Mouse (Mus musculus): Measurements from ENCODE around the gene Lrmp. TPM values are rescaled to one million over a fixed set of nuclear protein-coding genes. Genes with fewer than 3 reads are reported as not detected.
"Not testable (repeated sequence)": the region's sequence is repeated elsewhere in the genome, so short reads cannot be mapped to it uniquely, and the experiment has no call there.

Lrmp gene
- polyA plus RNA-seq, 1 experiment from 2014 or later: 0.39 TPM

DNA sequence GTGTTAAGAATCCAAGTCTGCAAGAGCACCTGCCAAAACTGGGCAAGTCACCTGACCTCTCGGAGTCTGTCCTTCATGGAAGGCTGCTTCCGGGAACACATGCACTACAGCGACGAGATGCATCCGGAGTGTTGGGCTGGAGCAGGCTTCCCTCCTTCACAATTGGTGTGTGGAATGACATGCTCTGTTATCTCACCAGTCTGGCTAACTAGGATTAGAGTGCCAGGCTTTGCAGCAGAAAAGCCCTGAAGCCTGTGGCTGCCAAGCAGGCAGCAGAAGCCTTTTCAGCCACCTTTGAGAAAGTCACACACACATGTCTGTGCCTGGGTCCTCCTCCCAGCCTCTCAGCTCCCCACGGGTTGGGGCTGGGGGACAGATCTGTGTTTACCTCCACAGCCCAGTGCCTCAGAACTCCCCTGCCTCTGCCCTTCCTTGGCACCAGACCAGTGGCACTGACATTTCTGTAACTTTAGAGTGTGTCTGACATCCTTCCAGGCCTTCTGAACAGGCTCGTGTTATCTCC, 10.2 kb downstream of the Lrmp start:
- Histone ChIP-seq H3K9ac (no peak overlapping the region), H3K4me2 (no peak overlapping the region), H3K9me3 (replicated peaks) (no peaks in the 10 kb centered on the region), H3K27ac (no peak overlapping the region), H3K27me3 (no peaks in the 10 kb centered on the region), H3K4me1 (no peaks in the 10 kb centered on the region), H3K36me3 (ENCODE audit: poor library complexity, severe bottlenecking) (no peaks in the 10 kb centered on the region), H3K4me3 (no peak overlapping the region)
- ATAC-seq: no peak
- WGBS: 75% methylated on average over 7 of the region's 7 CpGs

DNA sequence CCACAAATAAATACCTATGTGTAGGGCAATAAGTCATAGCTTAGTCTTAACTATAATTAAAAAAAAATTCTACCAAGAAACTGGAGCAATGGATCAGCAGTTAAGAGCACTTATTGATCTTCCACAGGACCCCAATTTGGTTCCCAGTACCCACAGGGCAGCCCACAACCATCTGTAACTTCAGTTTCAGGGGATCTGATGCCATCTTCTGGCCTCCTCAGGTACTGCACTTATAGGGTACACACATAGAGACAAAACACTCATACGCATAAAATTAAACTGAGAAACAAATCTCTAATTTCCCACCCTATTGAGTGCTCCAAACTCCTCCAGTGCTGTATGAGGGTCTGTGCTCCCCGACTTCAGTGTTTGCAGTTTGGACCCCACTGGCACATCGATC, 12.2 kb downstream of the Lrmp start:
- Histone ChIP-seq H3K9ac (no peak overlapping the region), H3K4me1 (no peaks in the 10 kb centered on the region), H3K4me2 (no peak overlapping the region), H3K36me3 (ENCODE audit: poor library complexity, severe bottlenecking) (no peaks in the 10 kb centered on the region), H3K27ac (no peak overlapping the region), H3K9me3 (replicated peaks) (no peaks in the 10 kb centered on the region), H3K4me3 (no peak overlapping the region), H3K27me3 (no peaks in the 10 kb centered on the region)
- ATAC-seq: no peak
- 96% methylated on average over 3 of the region's 3 CpGs for WGBS

DNA sequence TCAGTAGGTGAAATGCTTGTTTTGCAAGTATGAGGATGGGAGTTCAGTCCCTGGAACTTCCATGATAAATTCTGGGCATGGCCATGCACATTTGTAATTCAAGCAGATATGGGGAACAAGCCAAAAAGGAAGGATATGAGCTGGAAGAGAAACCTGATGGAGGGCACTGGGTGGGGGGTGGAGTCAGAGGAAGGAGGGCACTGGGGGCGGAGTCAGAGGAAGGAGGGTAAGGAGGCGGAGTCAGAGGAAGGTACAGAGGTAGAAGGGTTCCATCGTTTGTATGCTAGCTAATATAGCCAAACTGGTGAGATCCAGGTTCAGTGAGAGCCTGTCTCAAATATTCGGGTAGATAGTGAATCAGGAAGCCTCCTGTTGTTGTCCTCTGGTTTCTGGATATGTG, 14.1 kb downstream of the Lrmp start:
- Histone ChIP-seq H3K9ac (no peak overlapping the region), H3K4me1 (no peaks in the 10 kb centered on the region), H3K27me3 (no peaks in the 10 kb centered on the region), H3K27ac (no peak overlapping the region), H3K4me2 (no peak overlapping the region), H3K9me3 (replicated peaks) (no peaks in the 10 kb centered on the region), H3K36me3 (ENCODE audit: poor library complexity, severe bottlenecking) (no peaks in the 10 kb centered on the region), H3K4me3 (no peak overlapping the region)
- 87% methylated on average over 4 of the region's 4 CpGs for WGBS
- no peak for ATAC-seq

DNA sequence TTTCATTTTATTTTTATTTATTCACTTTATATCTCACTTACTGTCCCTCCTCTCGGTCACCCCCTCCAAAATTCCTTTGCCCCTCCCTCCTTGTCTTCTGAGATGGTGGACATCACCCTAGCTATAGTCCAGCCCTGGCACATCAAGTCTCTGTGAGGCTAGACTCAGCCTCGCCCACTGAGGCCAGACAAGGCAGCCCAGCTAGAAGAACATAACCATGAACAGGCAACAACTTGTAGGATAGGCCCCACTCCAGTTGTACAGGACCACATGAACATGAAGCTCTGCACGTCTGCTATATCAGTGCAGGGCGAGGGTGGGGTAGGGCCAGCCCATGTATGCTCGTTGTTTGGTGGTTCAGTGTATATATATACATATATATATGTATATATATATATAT, 16.5 kb downstream of the Lrmp start:
- no peak for ATAC-seq
- no peaks in the 10 kb centered on the region for H3K36me3 ChIP-seq (ENCODE audit: poor library complexity, severe bottlenecking)
- 85% methylated on average over 5 of the region's 5 CpGs for WGBS
- no peaks in the 10 kb centered on the region for H3K9me3 ChIP-seq (replicated peaks)
- no peak overlapping the region for H3K4me2 ChIP-seq
- no peaks in the 10 kb centered on the region for H3K4me1 ChIP-seq
- H3K27me3 ChIP-seq: no peaks in the 10 kb centered on the region
- no peak overlapping the region for H3K4me3 ChIP-seq
- no peak overlapping the region for H3K27ac ChIP-seq
- no peak overlapping the region for H3K9ac ChIP-seq

DNA sequence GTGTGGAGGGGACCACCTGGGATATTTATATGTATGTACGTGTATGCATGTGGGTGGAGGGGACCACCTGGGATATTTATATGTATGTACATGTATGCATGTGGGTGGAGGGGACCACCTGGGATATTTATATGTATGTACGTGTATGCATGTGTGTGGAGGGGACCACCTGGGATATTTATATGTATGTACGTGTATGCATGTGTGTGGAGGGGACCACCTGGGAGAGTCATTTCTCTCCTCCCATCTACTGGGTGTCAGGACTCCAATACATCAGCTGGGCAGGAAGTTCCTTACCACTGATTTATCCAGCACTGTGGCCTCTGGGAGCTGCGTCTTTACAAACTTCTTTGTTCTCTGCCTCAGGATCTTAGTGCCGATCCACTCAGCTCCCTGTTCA, 17.5 kb downstream of the Lrmp start:
- H3K4me3 ChIP-seq; H3K4me1 ChIP-seq; H3K9me3 ChIP-seq (replicated peaks); H3K4me2 ChIP-seq; H3K36me3 ChIP-seq (ENCODE audit: poor library complexity, severe bottlenecking); ATAC-seq; H3K27me3 ChIP-seq; H3K27ac ChIP-seq; H3K9ac ChIP-seq: not testable (repeated sequence)
- WGBS: 82% methylated on average over 5 of the region's 5 CpGs

DNA sequence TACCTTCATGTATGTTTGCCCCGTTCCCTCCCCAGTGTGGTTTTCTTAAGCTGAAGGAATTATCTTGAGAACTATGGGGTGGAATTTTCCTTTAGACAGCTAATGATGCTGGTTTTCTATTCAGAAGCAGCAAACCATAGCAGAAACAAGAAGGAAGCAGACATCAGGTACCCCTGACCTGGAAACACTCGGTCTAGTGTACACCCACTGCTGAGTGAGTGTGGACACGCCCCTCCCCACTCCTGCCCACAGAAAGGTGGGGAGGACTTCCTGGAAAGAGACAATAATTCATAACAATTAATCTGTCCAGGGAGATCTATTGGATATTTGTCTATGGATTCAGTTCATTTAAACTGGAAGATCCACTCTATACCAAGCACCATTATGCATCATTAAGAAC, 19.8 kb downstream of the Lrmp start:
- Histone ChIP-seq H3K4me2 (no peak overlapping the region), H3K4me3 (no peak overlapping the region), H3K9ac (no peak overlapping the region), H3K4me1 (no peaks in the 10 kb centered on the region), H3K36me3 (ENCODE audit: poor library complexity, severe bottlenecking) (no peaks in the 10 kb centered on the region), H3K27ac (no peak overlapping the region), H3K27me3 (no peaks in the 10 kb centered on the region), H3K9me3 (replicated peaks) (no peaks in the 10 kb centered on the region)
- 80% methylated on average over 3 of the region's 3 CpGs for WGBS
- ATAC-seq: no peak

- Histone ChIP-seq H3K36me3 (ENCODE audit: poor library complexity, severe bottlenecking) (no peaks in the 10 kb centered on the region), H3K27ac (no peak overlapping the region), H3K27me3 (no peaks in the 10 kb centered on the region), H3K4me3 (no peak overlapping the region), H3K4me2 (no peak overlapping the region), H3K4me1 (no peaks in the 10 kb centered on the region), H3K9me3 (replicated peaks) (no peaks in the 10 kb centered on the region), H3K9ac (no peak overlapping the region)
- 83% methylated on average over 9 of the region's 9 CpGs for WGBS
- no peak for ATAC-seq
Observed at GRCm38 (mm10) chr6:145135804-145136203, 20.4 kb downstream of the Lrmp start.

GRCm38 (mm10) chr6:145136831-145137230, 21.4 kb downstream of the Lrmp start:
- no peaks in the 10 kb centered on the region for H3K27me3 ChIP-seq
- H3K4me3 ChIP-seq: no peak overlapping the region
- H3K9me3 ChIP-seq (replicated peaks): no peaks in the 10 kb centered on the region
- no peak overlapping the region for H3K4me2 ChIP-seq
- no peaks in the 10 kb centered on the region for H3K4me1 ChIP-seq
- H3K27ac ChIP-seq: no peak overlapping the region
- H3K36me3 ChIP-seq (ENCODE audit: poor library complexity, severe bottlenecking): no peaks in the 10 kb centered on the region
- WGBS: 88% methylated on average over 5 of the region's 5 CpGs
- ATAC-seq: no peak
- no peak overlapping the region for H3K9ac ChIP-seq

GRCm38 (mm10) chr6:145139236-145139635, 23.8 kb downstream of the Lrmp start:
- ATAC-seq: no peak
- Histone ChIP-seq H3K4me3 (no peak overlapping the region), H3K27ac (no peak overlapping the region), H3K4me2 (no peak overlapping the region), H3K27me3 (no peaks in the 10 kb centered on the region), H3K4me1 (no peaks in the 10 kb centered on the region), H3K9ac (no peak overlapping the region), H3K36me3 (ENCODE audit: poor library complexity, severe bottlenecking) (no peaks in the 10 kb centered on the region), H3K9me3 (replicated peaks) (no peaks in the 10 kb centered on the region)
- 90% methylated on average over 13 of the region's 13 CpGs for WGBS

DNA sequence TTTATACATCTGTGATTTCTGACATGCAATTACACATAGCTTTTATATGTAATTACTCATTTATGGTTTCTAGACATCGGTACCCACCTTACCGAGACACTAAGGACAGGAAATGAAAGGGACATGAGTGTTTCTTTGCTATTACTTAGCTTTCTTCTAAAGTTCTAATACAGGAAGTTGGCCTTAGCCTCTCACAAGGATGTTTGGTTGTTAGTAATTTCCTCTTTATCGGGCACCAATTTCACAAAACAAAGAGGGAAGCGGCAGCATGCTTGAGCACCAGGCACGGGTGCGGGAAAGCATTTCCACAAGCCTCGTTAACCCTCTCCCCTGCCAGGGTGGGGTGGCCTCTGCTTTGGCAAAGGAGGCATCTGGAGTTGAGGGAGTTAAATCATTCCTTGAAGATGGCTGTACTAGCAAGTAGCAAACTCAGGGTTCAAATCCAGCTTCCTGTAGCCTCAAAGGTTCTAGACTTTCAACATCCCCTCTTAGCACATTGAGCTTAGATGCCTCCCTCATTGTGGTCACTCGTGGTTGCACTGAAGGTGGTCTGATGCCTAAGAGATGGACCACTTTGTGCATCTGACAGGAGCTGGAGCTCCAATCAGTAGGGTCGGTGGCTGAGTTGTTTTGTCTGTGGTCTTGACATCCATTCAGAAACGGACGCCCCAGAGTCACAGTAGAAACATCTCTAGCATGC, 24.5 kb downstream of the Lrmp start:
- no peak overlapping the region for H3K9ac ChIP-seq
- H3K4me2 ChIP-seq: no peak overlapping the region
- no peaks in the 10 kb centered on the region for H3K36me3 ChIP-seq (ENCODE audit: poor library complexity, severe bottlenecking)
- H3K4me3 ChIP-seq: no peak overlapping the region
- H3K27me3 ChIP-seq: no peaks in the 10 kb centered on the region
- no peaks in the 10 kb centered on the region for H3K4me1 ChIP-seq
- no peaks in the 10 kb centered on the region for H3K9me3 ChIP-seq (replicated peaks)
- 66% methylated on average over 11 of the region's 11 CpGs for WGBS
- H3K27ac ChIP-seq: no peak overlapping the region
- no peak for ATAC-seq

GRCm38 (mm10) chr6:145140706-145141105, 25.3 kb downstream of the Lrmp start:
- WGBS: 69% methylated on average over 11 of the region's 11 CpGs

GRCm38 (mm10) chr6:145141827-145142226, 26.4 kb downstream of the Lrmp start:
- no peaks in the 10 kb centered on the region for H3K36me3 ChIP-seq (ENCODE audit: poor library complexity, severe bottlenecking)
- no peak overlapping the region for H3K27ac ChIP-seq
- H3K9me3 ChIP-seq (replicated peaks): no peaks in the 10 kb centered on the region
- ATAC-seq: no peak
- no peak overlapping the region for H3K9ac ChIP-seq
- no peaks in the 10 kb centered on the region for H3K4me1 ChIP-seq
- H3K27me3 ChIP-seq: no peaks in the 10 kb centered on the region
- 93% methylated on average over 12 of the region's 12 CpGs for WGBS
- no peak overlapping the region for H3K4me3 ChIP-seq
- H3K4me2 ChIP-seq: no peak overlapping the region

More at GRCm38 (mm10) chr6:145140706-145141105, 25.3 kb downstream of the Lrmp start:
- Histone ChIP-seq H3K4me1 (no peaks in the 10 kb centered on the region), H3K9ac (no peak overlapping the region), H3K4me2 (no peak overlapping the region), H3K9me3 (replicated peaks) (no peaks in the 10 kb centered on the region), H3K27ac (no peak overlapping the region), H3K27me3 (no peaks in the 10 kb centered on the region), H3K36me3 (ENCODE audit: poor library complexity, severe bottlenecking) (no peaks in the 10 kb centered on the region), H3K4me3 (no peak overlapping the region)
- no peak for ATAC-seq

- Histone ChIP-seq H3K27ac (no peak overlapping the region), H3K4me1 (no peaks in the 10 kb centered on the region), H3K4me3 (no peak overlapping the region), H3K9ac (no peak overlapping the region), H3K9me3 (replicated peaks) (no peaks in the 10 kb centered on the region), H3K27me3 (no peaks in the 10 kb centered on the region), H3K4me2 (no peak overlapping the region), H3K36me3 (ENCODE audit: poor library complexity, severe bottlenecking) (no peaks in the 10 kb centered on the region)
- 70% methylated on average over 7 of the region's 7 CpGs for WGBS
- ATAC-seq: no peak
Observed at GRCm38 (mm10) chr6:145145173-145145572, 29.7 kb downstream of the Lrmp start.

Measured in forebrain, embryonic 13.5 days (tissue).